Mouse (Mus musculus) heart, adult 2 months (tissue): ENCODE measurements at regions not wholly inside any gene's neighbourhood (a gene's known extent, or its start where the extent isn't known, plus 50 kb on each side); places are given as distances from the start of the nearest gene placed in this dataset.

ENCODE experiments used
- CTCF ChIP-seq: fragments of 200-600 bp; IDR thresholded peaks from 2 replicates; pipeline ENCODE4 v1.8.1; 2022; ENCODE audit warnings: antibody characterized with exemption, mild to moderate bottlenecking, moderate library complexity
- POLR2A ChIP-seq: fragments of 200-500 bp; IDR thresholded peaks from 2 replicates; pipeline ENCODE4 v1.6.1; 2011; ENCODE audit warnings: mild to moderate bottlenecking, low read depth, low read length, control low read depth; ENCODE audit not compliant: insufficient read depth

- TF ChIP-seq CTCF (no peak), POLR2A (no peak)
Measured at GRCm38 (mm10) chr13:15052667-15053375, 410.2 kb upstream of the Gli3 start.
